Mouse (Mus musculus): ENCODE results near the gene Gm10912.
"Not testable (repeated sequence)": the region's sequence is repeated elsewhere in the genome, so short reads cannot be mapped to it uniquely, and the experiment has no call there.

Gm10912 gene

GRCm38 (mm10) chr2:104093305-104093704 is 27.7 kb downstream of the Gm10912 start:
- Histone ChIP-seq H3K27me3 (ENCODE audit: control insufficient read depth, insufficient read depth, low read length, poor library complexity, severe bottlenecking) (no peaks in the 10 kb centered on the region), H3K36me3 (ENCODE audit: control insufficient read depth, insufficient read depth, low read length, poor library complexity, severe bottlenecking) (no peaks in the 10 kb centered on the region)
- DNase-seq (ENCODE audit: low read depth, low spot score): no peak

- Histone ChIP-seq H3K27me3 (ENCODE audit: control insufficient read depth, insufficient read depth, low read length, poor library complexity, severe bottlenecking) (no peaks in the 10 kb centered on the region), H3K36me3 (ENCODE audit: control insufficient read depth, insufficient read depth, low read length, poor library complexity, severe bottlenecking) (no peaks in the 10 kb centered on the region)
- DNase-seq (ENCODE audit: low read depth, low spot score): peak; percentile 51
These were observed 30.2 kb downstream of the Gm10912 start, which contains the start of gene Cd59a for GRCm38 (mm10) chr2:104095741-104096213. Cd59a (plus strand) TSS chr2:104095801.

- Histone ChIP-seq H3K27me3 (ENCODE audit: control insufficient read depth, insufficient read depth, low read length, poor library complexity, severe bottlenecking) (no peaks in the 10 kb centered on the region), H3K36me3 (ENCODE audit: control insufficient read depth, insufficient read depth, low read length, poor library complexity, severe bottlenecking) (no peaks in the 10 kb centered on the region)
- no peak for DNase-seq (ENCODE audit: low read depth, low spot score)
These were observed 30.6 kb downstream of the Gm10912 start for GRCm38 (mm10) chr2:104096256-104096655.

GRCm38 (mm10) chr2:104096796-104097195 is 31.2 kb downstream of the Gm10912 start:
- DNase-seq (ENCODE audit: low read depth, low spot score); H3K36me3 ChIP-seq (ENCODE audit: control insufficient read depth, insufficient read depth, low read length, poor library complexity, severe bottlenecking); H3K27me3 ChIP-seq (ENCODE audit: control insufficient read depth, insufficient read depth, low read length, poor library complexity, severe bottlenecking): not testable (repeated sequence)

- H3K27me3 ChIP-seq (ENCODE audit: control insufficient read depth, insufficient read depth, low read length, poor library complexity, severe bottlenecking); DNase-seq (ENCODE audit: low read depth, low spot score); H3K36me3 ChIP-seq (ENCODE audit: control insufficient read depth, insufficient read depth, low read length, poor library complexity, severe bottlenecking): not testable (repeated sequence)
These were observed 31.8 kb downstream of the Gm10912 start for GRCm38 (mm10) chr2:104097396-104097795.

- Histone ChIP-seq H3K36me3 (ENCODE audit: control insufficient read depth, insufficient read depth, low read length, poor library complexity, severe bottlenecking) (no peaks in the 10 kb centered on the region), H3K27me3 (ENCODE audit: control insufficient read depth, insufficient read depth, low read length, poor library complexity, severe bottlenecking) (no peaks in the 10 kb centered on the region; the same call in 1 of the 2 replicates)
- no peak for DNase-seq (ENCODE audit: low read depth, low spot score)
These were observed 33.1 kb downstream of the Gm10912 start for GRCm38 (mm10) chr2:104098529-104099230.

- no peak for DNase-seq (ENCODE audit: low read depth, low spot score)
- Histone ChIP-seq H3K27me3 (ENCODE audit: control insufficient read depth, insufficient read depth, low read length, poor library complexity, severe bottlenecking) (no peaks in the 10 kb centered on the region; the same call in 1 of the 2 replicates), H3K36me3 (ENCODE audit: control insufficient read depth, insufficient read depth, low read length, poor library complexity, severe bottlenecking) (no peaks in the 10 kb centered on the region)
These were observed 33.6 kb downstream of the Gm10912 start for GRCm38 (mm10) chr2:104099231-104099585.

- no peaks in the 10 kb centered on the region for H3K36me3 ChIP-seq (ENCODE audit: control insufficient read depth, insufficient read depth, low read length, poor library complexity, severe bottlenecking)
These were observed 34.3 kb downstream of the Gm10912 start for GRCm38 (mm10) chr2:104099946-104100345.

GRCm38 (mm10) chr2:104104800-104105199 is 39.2 kb downstream of the Gm10912 start:
- no peaks in the 10 kb centered on the region; the same call in 1 of the 2 replicates for H3K27me3 ChIP-seq (ENCODE audit: control insufficient read depth, insufficient read depth, low read length, poor library complexity, severe bottlenecking)
- H3K36me3 ChIP-seq (ENCODE audit: control insufficient read depth, insufficient read depth, low read length, poor library complexity, severe bottlenecking): no peaks in the 10 kb centered on the region
- DNase-seq (ENCODE audit: low read depth, low spot score): no peak

More at GRCm38 (mm10) chr2:104099946-104100345, 34.3 kb downstream of the Gm10912 start:
- H3K27me3 ChIP-seq (ENCODE audit: control insufficient read depth, insufficient read depth, low read length, poor library complexity, severe bottlenecking): no peaks in the 10 kb centered on the region; the same call in 1 of the 2 replicates
- no peak for DNase-seq (ENCODE audit: low read depth, low spot score)

GRCm38 (mm10) chr2:104109021-104109420 is 43.4 kb downstream of the Gm10912 start:
- not testable (repeated sequence) for H3K36me3 ChIP-seq (ENCODE audit: control insufficient read depth, insufficient read depth, low read length, poor library complexity, severe bottlenecking); H3K27me3 ChIP-seq (ENCODE audit: control insufficient read depth, insufficient read depth, low read length, poor library complexity, severe bottlenecking); DNase-seq (ENCODE audit: low read depth, low spot score)

GRCm38 (mm10) chr2:104109528-104109927 is 43.9 kb downstream of the Gm10912 start:
- Histone ChIP-seq H3K36me3 (ENCODE audit: control insufficient read depth, insufficient read depth, low read length, poor library complexity, severe bottlenecking) (no peaks in the 10 kb centered on the region), H3K27me3 (ENCODE audit: control insufficient read depth, insufficient read depth, low read length, poor library complexity, severe bottlenecking) (no peaks in the 10 kb centered on the region)
- no peak for DNase-seq (ENCODE audit: low read depth, low spot score)

- no peak for DNase-seq (ENCODE audit: low read depth, low spot score)
- Histone ChIP-seq H3K36me3 (ENCODE audit: control insufficient read depth, insufficient read depth, low read length, poor library complexity, severe bottlenecking) (no peaks in the 10 kb centered on the region), H3K27me3 (ENCODE audit: control insufficient read depth, insufficient read depth, low read length, poor library complexity, severe bottlenecking) (no peaks in the 10 kb centered on the region)
These were observed 44.4 kb downstream of the Gm10912 start for GRCm38 (mm10) chr2:104110031-104110430.

GRCm38 (mm10) chr2:104111170-104111797 is 45.7 kb downstream of the Gm10912 start:
- not testable (repeated sequence) for DNase-seq (ENCODE audit: low read depth, low spot score); H3K27me3 ChIP-seq (ENCODE audit: control insufficient read depth, insufficient read depth, low read length, poor library complexity, severe bottlenecking); H3K36me3 ChIP-seq (ENCODE audit: control insufficient read depth, insufficient read depth, low read length, poor library complexity, severe bottlenecking)

- not testable (repeated sequence) for H3K27me3 ChIP-seq (ENCODE audit: control insufficient read depth, insufficient read depth, low read length, poor library complexity, severe bottlenecking); DNase-seq (ENCODE audit: low read depth, low spot score); H3K36me3 ChIP-seq (ENCODE audit: control insufficient read depth, insufficient read depth, low read length, poor library complexity, severe bottlenecking)
These were observed 47.9 kb downstream of the Gm10912 start for GRCm38 (mm10) chr2:104113563-104113962.

- no peaks in the 10 kb centered on the region for H3K27me3 ChIP-seq (ENCODE audit: control insufficient read depth, insufficient read depth, low read length, poor library complexity, severe bottlenecking)
- no peaks in the 10 kb centered on the region for H3K36me3 ChIP-seq (ENCODE audit: control insufficient read depth, insufficient read depth, low read length, poor library complexity, severe bottlenecking)
- DNase-seq (ENCODE audit: low read depth, low spot score): no peak
These were observed 49.3 kb downstream of the Gm10912 start for GRCm38 (mm10) chr2:104114898-104115297.

All from splenic B cell, adult 2 months (primary cell).